Comparison of ENCODE assay signal across 9 mouse cellular contexts in genomic region chr5:98255760-98256490, GRCm38 (mm10). TPM values are rescaled to one million over a fixed set of nuclear protein-coding genes. Genes with fewer than 3 reads are reported as not detected.
DNase-seq lines count a peak whose midpoint lies in the region; ATAC-seq lines count a peak whose summit lies in the region.
"Had no signal": no experiment of that assay in that cellular context is flagged by ENCODE, and none has a peak within 500 bp of the region (broad histone marks: within the 10 kb centered on the region; RNA-seq: fewer than 3 reads in every experiment).

No protein-coding gene starts in this region.

- DNase-seq in heart, postnatal 25 days (ENCODE audit: low spot score): no peak
- DNase-seq in cerebellum, adult 9-10 months: peak; percentile 36
- DNase-seq in gastrocnemius, postnatal 14 days: no peak
- no peak for DNase-seq in B cell, adult 2 months
- DNase-seq: heart, postnatal 14 days had no signal

- no peaks in the 10 kb centered on the region for H3K9me3 ChIP-seq in heart, embryonic 12.5 days (replicated peaks)
- H3K9me3 ChIP-seq in forebrain, embryonic 16.5 days (ENCODE audit: control insufficient read depth, low read length): no peaks in the 10 kb centered on the region
- no peaks in the 10 kb centered on the region for H3K9me3 ChIP-seq in midbrain, embryonic 16.5 days (replicated peaks; ENCODE audit: control insufficient read depth, low read length, poor library complexity, severe bottlenecking)
- no peaks in the 10 kb centered on the region for H3K9me3 ChIP-seq in liver, embryonic 12.5 days (replicated peaks)

- ATAC-seq in heart, embryonic 12.5 days (ENCODE audit: insufficient number of reproducible peaks, low FRiP score): no peak
- no peak for ATAC-seq in forebrain, embryonic 16.5 days
- ATAC-seq in midbrain, embryonic 16.5 days: no peak
- no peak for ATAC-seq in liver, embryonic 12.5 days

- H3K36me3 ChIP-seq in heart, embryonic 12.5 days: no peaks in the 10 kb centered on the region
- H3K36me3 ChIP-seq in forebrain, embryonic 16.5 days (ENCODE audit: control insufficient read depth, insufficient read depth): no peaks in the 10 kb centered on the region
- no peaks in the 10 kb centered on the region for H3K36me3 ChIP-seq in midbrain, embryonic 16.5 days (ENCODE audit: control insufficient read depth, insufficient read depth, low read length)
- no peaks in the 10 kb centered on the region for H3K36me3 ChIP-seq in liver, embryonic 12.5 days

- H3K4me3 ChIP-seq in heart, embryonic 12.5 days: peak overlapping the region; percentile 11
- H3K4me3 ChIP-seq in forebrain, embryonic 16.5 days (replicated peaks; ENCODE audit: low read length): no peak overlapping the region
- H3K4me3 ChIP-seq in midbrain, embryonic 16.5 days (ENCODE audit: low read depth, low read length): peak overlapping the region; percentile 19
- H3K4me3 ChIP-seq in liver, embryonic 12.5 days: no peak overlapping the region

- 0 out of 2 replicates have a peak, but pooled peaks cover 4% of the 10 kb centered on the region for H3K4me1 ChIP-seq in heart, embryonic 12.5 days (replicated peaks)
- peaks cover 6% of the 10 kb centered on the region for H3K4me1 ChIP-seq in forebrain, embryonic 16.5 days (replicated peaks; ENCODE audit: control insufficient read depth, insufficient read depth, low read length)
- peaks cover 11% of the 10 kb centered on the region for H3K4me1 ChIP-seq in midbrain, embryonic 16.5 days (ENCODE audit: control insufficient read depth, insufficient read depth, low read length)
- H3K4me1 ChIP-seq in liver, embryonic 12.5 days: no peaks in the 10 kb centered on the region

- intact Hi-C loops in heart, postnatal 25 days (cut with DNase I): loop anchor here (2.0 kb wide), 1 partner anchor 69 kb away; no protein-coding TSS in a partner anchor
- intact Hi-C loops in gastrocnemius, postnatal 14 days (cut with DNase I; ENCODE audit: low total_unique reads): no loop called here

- 9% methylated on average over 18 of the region's 18 CpGs for WGBS in heart, embryonic 12.5 days
- 9% methylated on average over 18 of the region's 18 CpGs for WGBS in forebrain, embryonic 16.5 days
- WGBS in midbrain, embryonic 16.5 days: 8% methylated on average over 18 of the region's 18 CpGs
- WGBS in liver, embryonic 12.5 days (ENCODE audit: insufficient replicate concordance): 6% methylated on average over 18 of the region's 18 CpGs

- H3K4me2 ChIP-seq in heart, embryonic 12.5 days: peak overlapping the region; percentile 46
- H3K4me2 ChIP-seq in forebrain, embryonic 16.5 days (ENCODE audit: low read length): 0 out of 2 replicates have a peak overlapping the region, but pooled peaks have one; percentile 5
- peak overlapping the region; percentile 98 for H3K4me2 ChIP-seq in midbrain, embryonic 16.5 days (ENCODE audit: low read length)
- no peak overlapping the region for H3K4me2 ChIP-seq in liver, embryonic 12.5 days

- H3K9ac ChIP-seq in heart, embryonic 12.5 days: no peak overlapping the region
- H3K9ac ChIP-seq in forebrain, embryonic 16.5 days (replicated peaks; ENCODE audit: low read depth, low read length): no peak overlapping the region
- H3K9ac ChIP-seq in midbrain, embryonic 16.5 days (ENCODE audit: low read depth, low read length): no peak overlapping the region
- H3K9ac ChIP-seq in liver, embryonic 12.5 days: no peak overlapping the region

- H3K27me3 ChIP-seq in heart, embryonic 12.5 days (replicated peaks): peaks cover 44% of the 10 kb centered on the region
- peaks cover 28% of the 10 kb centered on the region for H3K27me3 ChIP-seq in forebrain, embryonic 16.5 days (replicated peaks; ENCODE audit: control insufficient read depth, insufficient read depth, low read length)
- peaks cover 17% of the 10 kb centered on the region for H3K27me3 ChIP-seq in midbrain, embryonic 16.5 days (ENCODE audit: control insufficient read depth, insufficient read depth, low read depth, low read length)
- H3K27me3 ChIP-seq in liver, embryonic 12.5 days (replicated peaks): peaks cover 62% of the 10 kb centered on the region

- no peak overlapping the region for H3K27ac ChIP-seq in heart, embryonic 12.5 days (ENCODE audit: poor library complexity, severe bottlenecking)
- no peak overlapping the region for H3K27ac ChIP-seq in forebrain, embryonic 16.5 days (ENCODE audit: low read length)
- no peak overlapping the region for H3K27ac ChIP-seq in midbrain, embryonic 16.5 days (ENCODE audit: low read length)
- H3K27ac ChIP-seq in liver, embryonic 12.5 days: no peak overlapping the region

RNA-seq across cellular contexts. Expression of gene Fgf5, which starts 1.9 kb away (rescaled TPM):
- polyA plus RNA-seq in heart, embryonic 12.5 days (2016; fragmentation: Nextera tagmentation; extraction: Ambion mirVana): 0.60 and 0.93 TPM in 2 replicates
- not detected for total RNA-seq in heart, postnatal 25 days (2021)
- polyA plus RNA-seq in forebrain, embryonic 16.5 days (2015; fragmentation: Nextera tagmentation; extraction: Ambion mirVana): 0.50 and 0.85 TPM in 2 replicates
- polyA plus RNA-seq in midbrain, embryonic 16.5 days (2015; fragmentation: Nextera tagmentation; extraction: Ambion mirVana): 0.85 and 1.4 TPM in 2 replicates
- total RNA-seq in gastrocnemius, postnatal 14 days (2021): under 1 TPM; 0.37 to 0.71 TPM
- 0.33 and 0.83 TPM in 2 replicates for polyA plus RNA-seq in liver, embryonic 12.5 days (2016; fragmentation: Nextera tagmentation; extraction: Ambion mirVana)
- total RNA-seq: heart, postnatal 14 days had no signal

Comparison
In these comparisons a context has a peak if more than half of its experiments do, and no peak if none do; other contexts are left out.
1. H3K4me3 ChIP-seq: peak in heart, embryonic 12.5 days (single experiment) and midbrain, embryonic 16.5 days (single experiment); none in forebrain, embryonic 16.5 days (single experiment) and liver, embryonic 12.5 days (single experiment).